Mouse (Mus musculus) ES-Bruce4 (cell line): ENCODE data around the gene Caap1.

Experiments
- CTCF ChIP-seq: IDR thresholded peaks from one replicate; pipeline ENCODE4 v1.8.1; 2011; ENCODE audit warnings: low read depth, low read length
- POLR2A ChIP-seq: IDR thresholded peaks from one replicate; pipeline ENCODE4 v1.8.1; 2011; ENCODE audit warnings: low read length; ENCODE audit not compliant: insufficient read depth

DNA sequence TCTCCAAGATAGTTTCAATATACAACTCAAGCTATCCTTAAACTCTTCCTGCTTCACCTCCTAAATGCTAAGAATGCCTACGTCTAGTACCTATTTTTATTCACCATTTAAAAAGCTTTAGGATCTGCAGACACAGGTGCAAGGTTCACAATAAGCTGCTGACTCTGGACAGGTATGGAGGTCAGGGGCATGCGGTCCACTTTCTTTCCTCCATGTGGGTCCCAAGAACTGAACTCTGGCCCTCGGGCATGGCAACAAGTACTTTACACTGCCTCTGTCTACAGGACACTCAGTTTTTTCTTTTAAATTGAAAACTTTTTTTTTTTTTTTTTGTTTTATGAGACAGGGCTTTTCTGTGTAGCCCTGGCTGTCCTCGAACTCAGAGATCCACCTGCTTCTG lies 16.1 kb upstream of the Caap1 start:
- TF ChIP-seq POLR2A (no peak), CTCF (no peak)
